Mouse (Mus musculus): Measurements from ENCODE around the gene Ptprh. TPM values are rescaled to one million over a fixed set of nuclear protein-coding genes. Genes with fewer than 3 reads are reported as not detected.
A peak's percentile ranks its signal among the peaks of the same experiment; 100 is the strongest.
"Not testable (repeated sequence)": the region's sequence is repeated elsewhere in the genome, so short reads cannot be mapped to it uniquely, and the experiment has no call there.

The Ptprh gene
- total RNA-seq, 2 experiments from 2014 or later: not detected

DNA sequence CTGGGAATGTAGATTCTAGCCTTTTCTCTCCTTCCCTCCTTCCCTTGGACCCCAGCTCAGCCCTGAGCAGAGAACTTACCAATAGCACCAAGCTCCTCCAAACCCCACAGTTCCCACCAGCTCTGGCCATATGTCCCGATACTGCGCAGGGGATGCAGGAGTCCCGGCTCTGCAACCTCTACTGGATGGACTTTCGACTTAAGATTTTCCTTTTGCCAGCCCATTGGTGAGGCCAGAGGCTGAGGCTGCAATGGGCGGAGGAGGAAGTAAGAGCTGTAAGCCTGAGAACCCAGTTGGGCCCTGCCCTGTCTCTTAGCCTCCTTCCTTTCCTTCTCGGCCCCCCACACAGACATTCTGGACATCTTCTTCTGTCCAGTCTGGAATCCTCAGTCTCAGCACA lies 872 bp downstream of the Ptprh start:
- DNase-seq: no peak

DNA sequence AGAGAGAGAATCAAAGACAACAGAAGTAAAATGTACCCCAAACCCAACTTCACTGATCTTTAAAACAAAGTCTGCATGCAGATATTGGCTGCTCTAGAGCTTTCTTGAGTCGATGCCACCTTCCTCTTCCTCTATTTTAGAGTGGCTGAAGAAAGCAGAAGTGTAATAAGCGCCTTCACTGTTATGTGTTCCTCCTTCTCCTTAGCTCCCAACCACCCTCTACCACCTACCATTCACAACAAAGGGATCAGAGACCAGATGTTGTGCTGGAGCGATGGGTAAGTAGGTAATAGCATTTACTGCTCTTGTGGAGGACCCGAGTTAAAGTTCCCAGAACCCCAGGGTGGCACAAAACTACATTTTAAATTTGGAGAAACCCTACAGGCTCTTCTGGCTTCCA lies 6.8 kb downstream of the Ptprh start:
- DNase-seq: not testable (repeated sequence)

DNA sequence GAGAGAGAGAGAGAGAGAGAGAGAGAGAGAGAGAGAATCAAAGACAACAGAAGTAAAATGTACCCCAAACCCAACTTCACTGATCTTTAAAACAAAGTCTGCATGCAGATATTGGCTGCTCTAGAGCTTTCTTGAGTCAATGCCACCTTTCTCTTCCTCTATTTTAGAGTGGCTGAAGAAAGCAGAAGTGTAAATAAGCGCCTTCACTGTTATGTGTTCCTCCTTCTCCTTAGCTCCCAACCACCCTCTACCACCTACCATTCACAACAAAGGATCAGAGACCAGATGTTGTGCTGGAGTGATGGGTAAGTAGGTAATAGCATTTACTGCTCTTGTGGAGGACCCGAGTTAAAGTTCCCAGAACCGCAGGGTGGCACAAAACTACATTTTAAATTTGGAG lies 22.4 kb downstream of the Ptprh start:
- not testable (repeated sequence) for DNase-seq

DNA sequence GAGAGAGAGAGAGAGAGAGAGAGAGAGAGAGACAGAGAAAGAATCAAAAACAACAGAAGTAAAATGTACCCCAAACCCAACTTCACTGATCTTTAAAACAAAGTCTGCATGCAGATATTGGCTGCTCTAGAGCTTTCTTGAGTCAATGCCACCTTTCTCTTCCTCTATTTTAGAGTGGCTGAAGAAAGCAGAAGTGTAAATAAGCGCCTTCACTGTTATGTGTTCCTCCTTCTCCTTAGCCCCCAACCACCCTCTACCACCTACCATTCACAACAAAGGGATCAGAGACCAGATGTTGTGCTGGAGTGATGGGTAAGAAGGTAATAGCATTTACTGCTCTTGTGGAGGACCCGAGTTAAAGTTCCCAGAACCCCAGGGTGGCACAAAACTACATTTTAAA lies 31.5 kb downstream of the Ptprh start:
- DNase-seq: not testable (repeated sequence)

DNA sequence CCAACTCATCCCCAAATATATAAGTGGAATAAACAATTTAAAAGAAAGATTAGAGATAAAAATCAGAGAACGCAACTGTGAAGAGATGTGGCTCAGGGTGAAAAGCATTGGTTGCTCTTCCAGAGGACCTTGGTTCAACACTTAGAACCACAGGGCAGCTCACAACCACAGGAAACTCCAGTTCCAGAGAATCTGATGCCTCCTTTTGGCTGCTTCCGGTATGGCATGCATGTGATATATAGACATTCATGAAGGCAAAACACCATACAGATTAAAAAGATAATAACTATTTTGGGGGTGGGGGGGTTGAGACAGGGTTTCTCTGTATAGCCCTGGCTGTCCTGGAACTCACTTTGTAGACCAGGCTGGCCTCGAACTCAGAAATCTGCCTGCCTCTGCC lies 41.2 kb downstream of the Ptprh start:
- DNase-seq: no peak

DNA sequence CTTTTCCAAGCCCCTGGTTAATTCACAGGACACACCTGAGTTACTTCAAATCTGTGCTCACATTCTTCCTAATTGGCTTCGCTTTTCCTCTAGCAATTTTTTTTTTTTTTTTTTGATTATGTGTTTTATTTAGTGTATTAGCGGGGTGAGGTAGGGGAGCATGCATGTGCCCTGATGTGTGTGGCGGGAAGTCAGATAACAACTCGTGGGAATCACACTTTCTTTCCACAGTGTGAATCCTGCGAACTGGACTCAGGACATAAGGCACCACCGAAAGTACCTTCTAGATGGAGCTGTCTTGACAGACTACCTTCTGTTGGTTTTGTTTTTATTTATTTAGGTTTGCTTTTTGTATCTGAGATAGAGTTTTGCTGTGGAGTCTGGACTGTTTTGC lies 46.7 kb downstream of the Ptprh start:
- no peak for DNase-seq

DNA sequence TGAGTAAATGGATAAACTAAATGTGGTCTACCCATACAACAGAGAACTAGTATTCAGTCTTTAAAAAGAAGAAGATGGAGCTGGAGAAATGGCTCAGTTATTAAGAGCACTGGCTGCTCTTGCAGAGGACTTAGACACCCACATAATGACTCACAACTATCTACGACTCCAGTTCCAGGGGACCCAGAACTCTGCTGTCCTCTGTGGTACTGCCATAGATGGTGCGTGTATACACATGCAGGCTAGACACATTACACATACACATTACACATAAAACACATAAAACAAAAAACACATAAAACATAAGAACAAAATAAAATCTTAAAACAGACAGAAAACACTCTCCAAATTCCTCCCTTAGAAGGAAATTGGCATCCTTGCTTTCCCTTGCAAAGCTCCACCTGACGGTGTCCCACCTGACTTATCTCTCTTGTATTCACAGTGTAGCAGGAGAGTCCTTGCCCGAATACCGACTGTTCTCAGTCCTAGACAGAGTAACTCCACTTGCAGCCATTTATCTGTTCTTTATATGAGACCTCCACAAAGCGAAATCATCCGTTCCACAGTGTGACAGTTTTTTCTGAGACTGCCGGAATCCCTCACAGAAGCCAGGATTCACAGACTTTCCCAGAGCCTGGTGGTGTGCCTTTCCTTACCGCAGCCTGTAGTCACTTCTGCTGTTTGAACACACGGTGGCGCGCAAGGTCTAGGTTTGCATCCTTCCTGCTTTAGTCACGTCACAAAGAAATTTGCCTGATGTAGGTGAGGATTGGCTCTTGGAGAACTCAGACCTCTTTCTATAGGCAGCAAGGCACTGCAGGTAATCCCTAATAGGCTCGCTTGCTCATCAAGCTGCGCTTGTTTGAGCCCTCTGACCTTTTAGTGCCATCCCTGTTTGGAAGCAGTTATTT lies 47.3 kb downstream of the Ptprh start:
- DNase-seq: peak; percentile 73 to 77

DNA sequence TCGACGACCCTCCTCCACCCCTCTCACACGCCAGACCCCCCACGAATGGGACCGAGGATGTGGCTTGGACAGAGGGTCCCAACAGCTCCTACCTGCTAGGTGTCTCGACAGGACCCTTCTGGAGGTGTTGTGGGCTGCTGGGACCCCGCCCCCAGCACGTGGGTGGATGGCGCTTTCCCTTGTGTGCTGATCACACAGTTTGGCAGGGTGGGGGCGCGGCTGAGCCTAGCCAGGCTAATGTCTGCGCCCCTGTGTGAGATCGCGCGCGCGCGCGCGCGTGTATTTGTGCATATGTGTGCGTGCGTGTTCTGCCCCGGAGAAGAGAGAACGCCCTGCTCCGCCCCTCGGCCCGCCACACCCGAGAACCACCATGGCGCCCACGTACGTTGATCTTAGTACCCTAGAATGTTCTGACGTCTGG lies 56.6 kb downstream of the Ptprh start, which contains the start of gene Syt5:
Syt5 (minus strand) TSS at position 321 of the 421 bp plus-strand sequence.
- DNase-seq: no peak

DNA sequence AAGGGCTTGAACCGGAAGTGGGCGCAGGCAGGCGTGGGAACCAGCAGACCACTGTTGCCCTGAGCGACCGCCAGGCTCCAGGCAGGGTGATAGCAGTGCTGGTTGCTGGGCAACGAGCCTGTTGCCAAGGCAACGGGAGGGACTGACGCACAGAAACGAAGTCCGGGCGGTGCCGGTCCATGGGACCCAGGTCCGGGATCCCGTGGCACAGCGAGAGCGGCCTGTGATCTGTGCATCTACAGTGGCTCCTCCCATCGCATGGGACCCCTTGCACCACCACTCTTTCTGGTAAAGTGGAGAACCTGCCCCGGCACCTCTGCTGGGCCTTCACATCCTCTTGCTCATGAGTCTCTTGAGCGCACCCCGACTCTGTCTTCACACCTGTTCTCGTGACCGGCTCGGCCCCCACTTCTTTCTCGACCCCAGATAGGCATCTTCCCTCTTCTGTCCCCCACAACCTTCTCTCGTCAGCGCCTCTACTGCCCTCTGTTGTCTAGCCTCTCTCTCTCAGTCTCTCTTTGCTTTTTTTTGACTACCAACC lies 57.2 kb downstream of the Ptprh start:
- peak; percentile 75 for DNase-seq

DNA sequence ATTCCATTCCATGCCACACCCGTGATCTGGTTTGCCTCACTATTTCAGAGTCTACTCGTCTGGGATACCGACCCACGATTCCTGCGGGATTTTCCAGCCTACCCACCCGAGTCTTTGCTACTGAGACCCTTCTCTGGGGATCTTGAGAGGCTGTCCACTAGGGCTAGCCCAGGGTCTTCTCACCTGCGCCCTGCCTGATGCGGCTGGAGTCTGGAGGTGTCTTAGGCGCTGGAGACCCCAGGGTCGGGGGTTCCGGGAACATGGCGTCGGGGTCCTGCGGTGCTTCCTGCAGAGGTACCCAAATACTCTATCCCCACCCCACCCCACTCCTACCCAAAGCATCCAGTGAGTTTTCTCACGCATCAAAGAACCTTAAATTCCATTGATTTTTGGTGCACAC lies 57.8 kb downstream of the Ptprh start:
- no peak for DNase-seq

DNA sequence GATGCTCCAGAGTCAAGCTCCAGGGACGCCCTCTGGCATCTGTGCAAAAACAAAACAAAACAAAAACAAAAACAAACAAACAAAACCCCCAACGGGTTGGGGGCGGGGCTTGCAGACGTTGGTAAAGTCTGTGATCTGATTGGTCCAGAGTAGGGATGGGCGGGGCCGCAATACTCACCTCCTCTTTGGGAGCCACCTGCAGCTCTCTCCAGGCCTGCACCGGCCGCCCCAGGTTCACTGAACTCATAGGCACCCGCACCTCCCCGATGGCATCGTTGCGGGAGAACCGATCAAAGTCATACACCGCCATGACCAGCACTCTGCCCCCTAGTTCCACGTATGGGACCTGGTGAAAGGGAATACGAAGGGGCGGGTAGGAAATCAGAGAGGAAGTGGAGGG lies 61.8 kb downstream of the Ptprh start:
- DNase-seq: no peak

DNA sequence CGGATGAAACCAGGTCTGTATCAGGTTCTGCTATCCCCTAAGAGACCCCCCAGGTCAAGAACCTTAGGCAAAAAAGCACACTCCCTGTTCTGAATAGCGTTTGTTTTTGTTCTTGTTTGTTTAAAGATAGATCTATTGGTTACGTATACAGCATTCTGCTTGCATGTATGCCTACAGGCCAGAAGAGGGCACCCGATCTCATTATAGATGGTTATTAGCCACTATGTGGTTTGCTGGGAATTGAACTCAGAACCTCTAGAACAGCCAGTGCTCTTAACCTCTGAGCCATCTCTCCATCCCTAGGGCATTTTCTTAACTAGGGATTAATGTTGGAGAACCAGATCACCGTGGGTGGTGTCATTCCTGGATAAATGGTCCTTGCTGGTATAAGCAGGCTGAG lies 62.5 kb downstream of the Ptprh start:
- no peak for DNase-seq

DNA sequence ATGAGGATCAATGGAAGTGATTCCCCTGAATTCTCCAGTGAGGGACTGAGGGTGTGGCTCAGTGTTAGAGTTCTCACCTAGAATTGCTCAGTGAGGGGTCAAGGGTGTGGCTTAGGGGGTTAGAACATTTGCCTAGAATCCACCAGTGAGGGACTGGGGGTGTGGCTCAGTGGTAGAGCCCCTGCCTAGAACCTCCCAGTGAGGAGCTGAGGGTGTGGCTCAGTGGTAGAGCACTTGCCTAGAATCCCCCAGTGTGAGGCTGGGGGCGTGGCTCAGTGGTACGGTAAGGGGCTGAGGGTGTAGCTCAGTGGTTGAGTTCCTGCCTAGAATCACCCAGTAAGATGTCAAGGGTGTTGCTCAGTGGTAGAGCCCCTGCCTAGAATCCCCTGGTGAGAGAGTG lies 64.8 kb downstream of the Ptprh start:
- DNase-seq: no peak

DNA sequence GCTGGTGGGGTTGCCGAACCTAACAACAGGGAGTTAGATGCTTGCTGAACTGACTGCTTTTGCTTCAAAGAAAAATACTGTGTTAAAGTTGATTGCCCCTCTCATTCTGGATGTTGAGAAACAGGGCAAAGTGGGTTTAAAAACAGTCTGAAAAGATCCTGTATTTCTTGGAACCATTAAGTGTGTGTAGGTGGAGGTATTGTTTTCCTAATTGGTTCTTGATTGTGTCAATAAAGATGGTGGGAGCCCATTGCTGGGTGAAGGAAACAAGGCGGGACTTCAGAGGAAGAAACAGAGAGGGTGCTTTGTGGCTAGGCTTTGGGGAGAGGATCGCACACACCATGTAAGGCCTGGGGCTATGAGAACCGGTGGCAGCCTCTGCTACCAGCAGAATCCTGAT lies 66.7 kb downstream of the Ptprh start:
- no peak for DNase-seq

DNA sequence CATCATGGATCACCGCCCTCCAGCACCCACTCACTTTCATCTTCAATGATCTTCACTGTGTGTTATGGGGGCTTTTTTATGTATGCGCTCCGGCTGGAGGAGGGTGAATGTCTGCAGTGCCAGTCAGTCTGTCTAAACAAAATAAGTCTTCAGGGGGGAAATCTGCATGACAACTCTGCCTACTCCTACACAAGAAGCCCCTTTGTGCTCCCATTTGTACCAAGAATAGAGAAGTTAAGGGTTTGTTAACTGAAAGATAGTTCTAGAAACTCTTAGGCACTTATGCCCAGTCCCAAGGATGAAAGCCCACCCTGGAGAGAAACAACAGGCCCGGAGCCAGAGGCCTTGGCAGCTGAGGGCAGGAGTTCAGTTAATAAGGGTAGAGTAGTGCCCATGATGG lies 67.5 kb downstream of the Ptprh start:
- DNase-seq: no peak

DNA sequence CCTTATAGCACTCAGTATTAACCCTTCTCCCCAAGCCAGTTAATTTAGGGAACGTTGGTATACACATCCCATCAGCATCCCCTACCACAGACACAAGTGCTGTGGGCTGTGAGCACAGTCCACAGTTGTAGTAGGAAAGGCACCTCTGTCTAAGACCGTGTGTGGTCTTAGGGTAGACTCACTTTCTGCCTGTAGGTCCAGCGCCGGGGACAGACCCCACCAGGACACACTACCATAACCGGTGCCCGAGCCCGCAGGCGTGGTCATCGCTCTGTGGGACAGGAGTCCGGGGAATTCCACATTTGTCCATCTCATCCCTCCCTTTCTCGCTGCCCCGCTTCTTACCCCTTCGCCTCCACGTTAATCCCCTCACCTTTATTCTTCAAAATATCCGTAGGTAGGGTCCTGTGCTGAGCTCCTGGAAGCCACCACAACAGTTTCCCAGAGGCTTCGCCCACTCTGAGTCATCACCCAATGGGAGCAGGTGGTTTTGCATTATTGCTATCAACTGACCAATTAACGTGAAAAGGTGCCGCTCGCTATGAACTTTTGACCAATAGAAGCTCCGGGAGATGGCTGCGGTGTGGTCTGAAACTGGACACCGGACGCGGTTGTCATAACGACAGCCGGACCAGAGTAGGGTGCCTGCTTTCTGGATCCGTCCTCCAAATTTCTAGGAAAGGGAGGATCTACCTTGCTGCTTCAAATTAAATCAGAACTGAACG lies 71.7 kb downstream of the Ptprh start, which contains the start of gene Dnaaf3:
Dnaaf3 (minus strand) TSS at position 449 of the 725 bp plus-strand sequence.
- DNase-seq: peak; percentile 83 to 84

DNA sequence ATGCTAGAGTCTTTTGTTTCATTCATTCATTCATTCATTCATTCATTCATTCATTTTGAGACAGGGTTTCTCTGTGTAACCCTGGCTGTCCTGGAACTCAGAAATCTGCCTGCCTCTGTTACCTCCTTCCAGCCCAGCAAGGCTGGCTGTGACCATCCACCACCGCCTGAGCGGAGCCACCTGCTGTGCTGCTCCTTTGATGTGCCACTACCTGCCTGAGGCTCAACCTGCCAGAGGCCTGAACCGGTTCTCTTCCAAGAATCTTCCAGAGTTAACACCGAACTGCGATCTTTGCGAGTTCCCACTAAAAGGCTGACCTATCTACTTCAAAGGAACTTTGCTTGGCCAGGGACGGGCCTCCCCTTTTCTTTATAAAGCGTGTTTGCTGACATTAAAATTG lies 73.7 kb downstream of the Ptprh start:
- not testable (repeated sequence) for DNase-seq

DNA sequence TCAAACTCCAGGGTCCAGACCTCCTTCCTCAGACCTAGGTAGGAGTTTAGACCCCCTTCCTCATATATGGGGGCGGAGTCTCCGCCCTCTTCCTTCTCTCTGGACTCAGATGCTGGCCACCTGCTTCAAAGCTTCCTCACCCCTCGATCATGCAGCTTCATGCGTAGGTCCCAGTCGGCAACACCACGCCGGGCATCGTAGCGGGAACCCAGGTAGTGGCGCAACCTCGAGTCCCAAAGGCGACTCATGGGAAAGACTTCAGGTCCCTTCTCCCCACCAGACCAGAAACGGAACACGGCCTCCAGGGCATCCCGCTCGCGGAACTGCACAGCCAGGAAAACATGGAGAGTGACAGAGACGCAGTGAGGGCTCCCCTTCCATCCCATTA lies 76.5 kb downstream of the Ptprh start:
- no peak for DNase-seq

DNA sequence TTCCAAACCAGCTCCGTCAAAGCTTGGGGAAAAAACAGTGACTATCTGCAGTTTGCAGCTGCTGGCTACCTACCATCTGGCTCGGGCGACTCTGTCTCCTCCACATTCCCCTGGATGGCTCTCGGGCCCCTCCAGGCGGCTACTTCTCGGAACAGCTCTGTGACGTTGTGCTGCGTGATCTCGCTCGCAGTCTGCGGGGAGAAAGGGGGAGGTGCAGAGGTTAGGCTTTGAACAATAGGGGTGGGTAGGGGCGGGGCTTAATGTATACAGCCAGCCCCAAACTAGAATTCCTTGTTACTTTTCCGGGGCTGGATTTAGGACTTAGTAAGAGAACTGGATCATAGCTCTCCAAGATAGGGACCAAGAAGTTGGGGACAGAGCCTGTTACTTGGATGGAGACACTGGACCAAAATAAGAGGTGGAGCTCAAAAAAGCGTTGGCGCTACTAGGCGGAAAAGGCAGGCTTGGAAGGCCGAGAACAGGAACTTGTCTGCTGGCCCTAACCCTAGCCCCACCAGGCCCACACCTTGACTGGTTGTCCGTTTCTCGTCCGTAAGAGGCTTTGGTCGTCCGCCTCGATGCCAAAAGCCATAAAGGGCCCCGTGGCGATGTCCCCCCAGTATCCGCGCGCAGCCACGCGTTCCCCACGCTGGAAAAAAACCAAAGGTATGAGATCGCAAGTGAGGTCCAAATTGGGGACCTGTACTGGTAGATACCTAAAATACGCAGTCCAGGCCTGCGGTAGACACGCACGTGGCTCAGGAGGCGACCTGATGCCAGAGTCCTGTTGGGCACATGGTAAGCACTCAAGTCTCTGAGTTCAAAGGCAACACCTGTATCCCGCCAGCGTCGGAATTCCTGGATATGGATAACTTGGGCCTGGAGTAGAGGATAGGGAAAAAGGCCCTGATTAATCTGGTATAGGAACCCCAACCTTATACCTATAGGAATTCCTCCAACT lies 77.2 kb downstream of the Ptprh start:
- peak; percentile 62 to 76 for DNase-seq

DNA sequence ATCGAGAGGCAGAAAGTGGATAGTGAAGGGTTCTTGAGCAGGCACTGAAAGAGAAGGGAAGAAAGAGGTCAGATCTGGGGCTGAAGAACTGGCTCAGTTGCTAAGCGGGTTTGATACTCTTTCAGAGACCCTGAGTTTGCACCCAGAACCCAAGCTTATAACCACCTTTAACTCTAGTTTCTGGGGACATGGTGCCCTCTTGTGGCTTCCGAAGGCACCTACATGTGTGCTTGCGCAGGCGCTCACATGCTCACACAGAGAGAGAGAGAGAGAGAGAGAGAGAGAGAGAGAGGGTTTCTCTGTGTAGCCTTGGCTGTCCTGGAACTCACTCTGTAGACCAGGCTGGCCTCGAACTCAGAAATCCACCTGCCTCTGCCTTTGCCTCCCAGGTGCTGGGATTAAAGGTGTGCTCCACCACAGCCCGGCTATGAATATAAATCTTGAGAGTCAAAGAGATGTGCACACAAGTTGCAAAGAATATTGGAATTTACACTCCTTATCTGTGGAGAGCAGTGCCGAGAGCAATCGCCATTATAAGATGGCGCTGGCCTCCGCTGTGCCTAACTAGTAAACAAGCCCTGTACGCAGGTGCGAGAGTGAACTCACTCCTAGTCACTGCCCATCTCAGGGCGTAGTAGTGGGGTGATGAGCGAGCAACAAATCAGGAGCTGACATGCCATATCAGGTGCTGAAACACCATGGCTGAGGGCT lies 79.5 kb downstream of the Ptprh start, which contains the start of gene Tnni3:
Tnni3 (minus strand) TSS at position 18 of the 711 bp plus-strand sequence.
- peak; percentile 27 to 50 for DNase-seq
